ENCODE assay signal across 14 mouse cellular contexts in genomic region chr12:91736221-91736980, GRCm38 (mm10). TPM values are rescaled to one million over a fixed set of nuclear protein-coding genes. Genes with fewer than 3 reads are reported as not detected.
A peak's percentile ranks its signal among the peaks of the same experiment; 100 is the strongest.
DNase-seq lines count a peak whose midpoint lies in the region; ATAC-seq and TF ChIP-seq lines count a peak whose summit lies in the region.
"Had no signal": no experiment of that assay in that cellular context is flagged by ENCODE, and none has a peak within 500 bp of the region (broad histone marks: within the 10 kb centered on the region; RNA-seq: fewer than 3 reads in every experiment).

No protein-coding gene starts in this region.

- no peak for TF ChIP-seq EP300 in lung, postnatal 0 days (IDR thresholded peaks at IDR 0.05)
- no peak for TF ChIP-seq EP300 in stomach, postnatal 0 days (optimal IDR thresholded peaks at IDR 0.05)

- H3K27ac ChIP-seq in lung, postnatal 0 days (ENCODE audit: low read length): no peak overlapping the region
- H3K27ac ChIP-seq in macrophage: peak overlapping the region; percentile 62
- no peak overlapping the region for H3K27ac ChIP-seq in stomach, postnatal 0 days (replicated peaks)
- H3K27ac ChIP-seq in hindbrain, postnatal 0 days: no peak overlapping the region
- H3K27ac ChIP-seq: forebrain, embryonic 13.5 days; limb, embryonic 10.5 days had no signal

- H3K4me1 ChIP-seq in lung, postnatal 0 days (ENCODE audit: insufficient read depth, low read depth, low read length): no peaks in the 10 kb centered on the region
- H3K4me1 ChIP-seq in lung, adult 2 months (ENCODE audit: control insufficient read depth, insufficient read depth, low read length): peaks cover 5% of the 10 kb centered on the region
- no peaks in the 10 kb centered on the region for H3K4me1 ChIP-seq in stomach, postnatal 0 days (replicated peaks; ENCODE audit: control insufficient read depth, insufficient read depth)
- no peaks in the 10 kb centered on the region for H3K4me1 ChIP-seq in hindbrain, postnatal 0 days (ENCODE audit: insufficient read depth, low read length)
- H3K4me1 ChIP-seq: limb, embryonic 10.5 days had no signal

- no peak overlapping the region for H3K4me2 ChIP-seq in lung, postnatal 0 days (replicated peaks; ENCODE audit: low read depth, low read length)
- no peak overlapping the region for H3K4me2 ChIP-seq in stomach, postnatal 0 days (replicated peaks; ENCODE audit: low read depth)
- no peak overlapping the region for H3K4me2 ChIP-seq in hindbrain, postnatal 0 days (ENCODE audit: low read depth, low read length)
- H3K4me2 ChIP-seq: forebrain, embryonic 13.5 days had no signal

- no peak for TF ChIP-seq POLR2A in lung, adult 2 months (IDR thresholded peaks at IDR 0.05; ENCODE audit: borderline replicate concordance, extremely low read depth, low read depth, low read length)

- no peaks in the 10 kb centered on the region for H3K27me3 ChIP-seq in lung, postnatal 0 days (replicated peaks; ENCODE audit: insufficient read depth, low read length)
- H3K27me3 ChIP-seq in stomach, postnatal 0 days (ENCODE audit: control insufficient read depth, insufficient read depth, low read length): no peaks in the 10 kb centered on the region
- no peaks in the 10 kb centered on the region for H3K27me3 ChIP-seq in hindbrain, postnatal 0 days (ENCODE audit: insufficient read depth, low read length)
- H3K27me3 ChIP-seq: forebrain, embryonic 13.5 days had no signal

- H3K4me3 ChIP-seq in lung, postnatal 0 days (ENCODE audit: low read depth, low read length): no peak overlapping the region
- H3K4me3 ChIP-seq in lung, adult 2 months (replicated peaks; ENCODE audit: extremely low read depth, low read depth, low read length): no peak overlapping the region
- H3K4me3 ChIP-seq in macrophage (ENCODE audit: inconsistent target): no peak overlapping the region
- no peak overlapping the region for H3K4me3 ChIP-seq in stomach, postnatal 0 days (ENCODE audit: low read depth, low read length)
- no peak overlapping the region for H3K4me3 ChIP-seq in hindbrain, postnatal 0 days (ENCODE audit: low read length)
- H3K4me3 ChIP-seq: forebrain, embryonic 13.5 days; limb, embryonic 10.5 days had no signal

- no peak for TF ChIP-seq CTCF in lung, postnatal 0 days (IDR thresholded peaks at IDR 0.05)
- TF ChIP-seq CTCF in lung, adult 2 months (IDR thresholded peaks at IDR 0.05; ENCODE audit: insufficient read depth, low read length): no peak
- no peak for TF ChIP-seq CTCF in stomach, postnatal 0 days (IDR thresholded peaks at IDR 0.05; ENCODE audit: low read depth)
- TF ChIP-seq CTCF in hindbrain, postnatal 0 days (IDR thresholded peaks at IDR 0.05; ENCODE audit: low read depth): no peak

- ATAC-seq in lung, postnatal 0 days: no peak
- ATAC-seq in hematopoietic stem cell, adult 5-6 weeks (replicated peaks in 1 of 2; ENCODE audit: insufficient read depth in 1 of 2, low FRiP score in 2 of 2, low TSS enrichment in 1 of 2, low read depth in 1 of 2, poor library complexity in 2 of 2, severe bottlenecking in 2 of 2): peak; percentile 17 to 47; a peak in 1 of 4 replicates
- 0 out of 2 replicates have a peak, but pooled peaks have one; percentile 47 for ATAC-seq in stomach, postnatal 0 days (ENCODE audit: low FRiP score, low TSS enrichment)
- no peak for ATAC-seq in erythroid progenitor cell, adult 5-6 weeks (replicated peaks; ENCODE audit: low FRiP score, poor library complexity, severe bottlenecking)
- ATAC-seq in hindbrain, postnatal 0 days: no peak
- ATAC-seq: forebrain, embryonic 13.5 days had no signal

- H3K9ac ChIP-seq in lung, postnatal 0 days (replicated peaks; ENCODE audit: low read depth): no peak overlapping the region
- H3K9ac ChIP-seq in stomach, postnatal 0 days (ENCODE audit: low read length): no peak overlapping the region
- no peak overlapping the region for H3K9ac ChIP-seq in hindbrain, postnatal 0 days (replicated peaks; ENCODE audit: low read length)
- H3K9ac ChIP-seq: forebrain, embryonic 13.5 days had no signal

- no peaks in the 10 kb centered on the region for H3K36me3 ChIP-seq in lung, postnatal 0 days (ENCODE audit: insufficient read depth, low read length)
- H3K36me3 ChIP-seq in macrophage (ENCODE audit: inconsistent target): no peaks in the 10 kb centered on the region
- H3K36me3 ChIP-seq in stomach, postnatal 0 days (ENCODE audit: control insufficient read depth, insufficient read depth, low read length): no peaks in the 10 kb centered on the region
- H3K36me3 ChIP-seq in hindbrain, postnatal 0 days (ENCODE audit: insufficient read depth, low read length): no peaks in the 10 kb centered on the region
- H3K36me3 ChIP-seq: limb, embryonic 10.5 days had no signal

- WGBS in lung, postnatal 0 days: 88% methylated on average over 15 of the region's 15 CpGs
- WGBS in lung, adult 2 months: 74% methylated on average over 15 of the region's 15 CpGs
- 52% methylated on average over 15 of the region's 15 CpGs for WGBS in macrophage (ENCODE audit: missing documents)
- WGBS in stomach, postnatal 0 days: 78% methylated on average over 15 of the region's 15 CpGs
- WGBS in hindbrain, postnatal 0 days: 96% methylated on average over 15 of the region's 15 CpGs

- DNase-seq in lung, postnatal 0 days (ENCODE audit: low spot score): peak; percentile 29
- DNase-seq in lung, adult 2 months: no peak
- DNase-seq in stomach, postnatal 0 days (ENCODE audit: low spot score): peak; percentile 16
- no peak for DNase-seq in yolk sac, embryonic 10.5 days (ENCODE audit: low spot score)
- no peak for DNase-seq in hindbrain, postnatal 0 days (ENCODE audit: low spot score)
- DNase-seq: adrenal gland, postnatal 36 days; cerebellum, postnatal 36 days; kidney, postnatal 25 days; spleen, adult 18-20 months had no signal

- no peaks in the 10 kb centered on the region for H3K9me3 ChIP-seq in lung, postnatal 0 days (ENCODE audit: low read length)
- no peaks in the 10 kb centered on the region for H3K9me3 ChIP-seq in stomach, postnatal 0 days (ENCODE audit: control insufficient read depth, low read length)
- no peaks in the 10 kb centered on the region for H3K9me3 ChIP-seq in hindbrain, postnatal 0 days (ENCODE audit: low read length)
- H3K9me3 ChIP-seq: forebrain, embryonic 13.5 days; limb, embryonic 10.5 days had no signal

- H3K79me2 ChIP-seq in macrophage (ENCODE audit: inconsistent target): no peaks in the 10 kb centered on the region

RNA-seq across cellular contexts. Expression of gene Ston2, which starts 51.8 kb away (rescaled TPM):
- polyA plus RNA-seq in lung, postnatal 0 days (2015; fragmentation: Nextera tagmentation; extraction: Ambion mirVana): 6.2 and 6.8 TPM in 2 replicates
- 22.2 and 23.7 TPM in 2 replicates for polyA plus RNA-seq in lung, adult 2 months (2012; rRNA removed)
- 0.81 and 0.94 TPM in 2 replicates for total RNA-seq in hematopoietic stem cell, adult 5-6 weeks (2017)
- 10 to 100 TPM in 10 of 26 experiments, 1 to 10 TPM in 16; 1.0 to 33.0 (median 5.4) TPM for total RNA-seq in macrophage (2018; cell fraction: chromatin; rRNA removed)
- 1 to 10 TPM in 24 of 26 experiments, under 1 TPM in 2; 0.91 to 9.6 (median 3.1) TPM for total RNA-seq in macrophage (2018; cell fraction: cytosol; rRNA removed)
- 10 to 100 TPM in 11 of 26 experiments, 1 to 10 TPM in 15; 1.2 to 41.2 (median 8.7) TPM for total RNA-seq in macrophage (2018; cell fraction: nucleus; rRNA removed)
- polyA plus RNA-seq in macrophage (2018): 3.0 to 5.3 TPM (median 5.0 TPM) in 3 replicates
- 5.4 and 5.5 TPM in 2 replicates for polyA plus RNA-seq in stomach, postnatal 0 days (2015; fragmentation: Nextera tagmentation; extraction: Ambion mirVana)
- total RNA-seq in erythroid progenitor cell, adult 5-6 weeks (2015; ENCODE audit: low replicate concordance): 0.84 TPM in 1 of 2 replicates, not detected in the other
- 0.90 and 1.1 TPM in 2 replicates for total RNA-seq in erythroid progenitor cell, adult 5-6 weeks (2017; ENCODE audit: low replicate concordance)
- total RNA-seq in hindbrain, postnatal 0 days (2014; rRNA removed): 21.9 and 22.0 TPM in 2 replicates
- 7.7 and 8.0 TPM in 2 replicates for polyA plus RNA-seq in hindbrain, postnatal 0 days (2015; fragmentation: Nextera tagmentation; extraction: Ambion mirVana)

Comparison
In these comparisons a context has a peak if more than half of its experiments do, and no peak if none do; other contexts are left out.
1. DNase-seq: peak in lung, postnatal 0 days (single experiment) and stomach, postnatal 0 days (single experiment); none in lung, adult 2 months (single experiment), yolk sac, embryonic 10.5 days (single experiment) and hindbrain, postnatal 0 days (single experiment).
2. ATAC-seq: peak in hematopoietic stem cell, adult 5-6 weeks (2 of 2) and stomach, postnatal 0 days (single experiment); none in lung, postnatal 0 days (single experiment), erythroid progenitor cell, adult 5-6 weeks (single experiment) and hindbrain, postnatal 0 days (single experiment).